Mouse (Mus musculus) midbrain, embryonic 13.5 days (tissue): ENCODE data around the gene Cldn7. TPM values are rescaled to one million over a fixed set of nuclear protein-coding genes. Genes with fewer than 3 reads are reported as not detected.
A peak's percentile ranks its signal among the peaks of the same experiment; 100 is the strongest.

Experiments
- ATAC-seq: fragments of 200-750 bp; cut with Nextera tagmentation; 2 replicates; pipeline ENCODE4 v1.8.0; 2017; ENCODE audit warnings: mild to moderate bottlenecking, moderate TSS enrichment, moderate library complexity
- H3K27ac ChIP-seq: fragments of 300-500 bp; sonication (generic); 2 replicates; pipeline ENCODE4 v1.5.1; 2015; ENCODE audit warnings: inconsistent platforms, mild to moderate bottlenecking, moderate library complexity
- H3K27me3 ChIP-seq: fragments of 300-500 bp; sonication (generic); 2 replicates; pipeline ENCODE4 v1.6.1; 2015; ENCODE audit warnings: mild to moderate bottlenecking, inconsistent platforms
- H3K36me3 ChIP-seq: fragments of 300-500 bp; sonication (generic); 2 replicates; pipeline ENCODE4 v1.6.1; 2015; ENCODE audit warnings: mild to moderate bottlenecking, inconsistent platforms
- H3K4me1 ChIP-seq: fragments of 300-500 bp; sonication (generic); replicated peaks from 2 replicates; pipeline ENCODE4 v1.6.1; 2015; ENCODE audit warnings: inconsistent platforms
- H3K4me2 ChIP-seq: fragments of 300-500 bp; sonication (generic); replicated peaks from 2 replicates; pipeline ENCODE4 v1.6.1; 2015; ENCODE audit warnings: moderate library complexity, mild to moderate bottlenecking, inconsistent platforms
- H3K4me3 ChIP-seq: fragments of 300-500 bp; sonication (generic); replicated peaks from 2 replicates; pipeline ENCODE4 v1.5.1; 2015; ENCODE audit warnings: mild to moderate bottlenecking, inconsistent platforms
- H3K9ac ChIP-seq: fragments of 300-500 bp; sonication (generic); replicated peaks from 2 replicates; pipeline ENCODE4 v1.6.1; 2015; ENCODE audit warnings: mild to moderate bottlenecking, inconsistent platforms
- H3K9me3 ChIP-seq: fragments of 300-500 bp; sonication (generic); 2 replicates; pipeline ENCODE4 v1.6.1; 2016; ENCODE audit warnings: mild to moderate bottlenecking, inconsistent platforms
- WGBS: fragments of 180-500 bp; shearing (Covaris S2); methylation state at CpG from one replicate; pipeline ENCODE4 v1.1.7; 2015; 5-methylcytosine and 5-hydroxymethylcytosine counted together
- polyA plus RNA-seq: library from polyadenylated mRNA; unstranded; fragments of >200 nt; fragmentation: Nextera tagmentation; extraction: Ambion mirVana; gene quantifications from 2 replicates; pipeline ENCODE4 v1.2.1, GENCODE M21; 2015

The Cldn7 gene
- polyA plus RNA-seq, 1 experiment from 2014 or later, result 0.32 TPM

GRCm38 (mm10) chr11:69966860-69967517, 2.4 kb downstream of the Cldn7 start:
- H3K9ac ChIP-seq, result peak overlapping the region; percentile 28; the same call in 1 of the 2 replicates
- H3K36me3 ChIP-seq, result peaks cover 37% of the 10 kb centered on the region
- no peak overlapping the region for H3K27ac ChIP-seq
- peak overlapping the region; percentile 47 for H3K4me2 ChIP-seq
- H3K4me3 ChIP-seq, result peak overlapping the region; percentile 22
- ATAC-seq, result no peak
- peaks cover 71% of the 10 kb centered on the region for H3K27me3 ChIP-seq
- no peaks in the 10 kb centered on the region for H3K9me3 ChIP-seq
- peaks cover 17% of the 10 kb centered on the region for H3K4me1 ChIP-seq
- 42% methylated on average over 17 of the region's 17 CpGs for WGBS

GRCm38 (mm10) chr11:69968793-69969192, 4.2 kb downstream of the Cldn7 start:
- no peak for ATAC-seq
- H3K9me3 ChIP-seq, result no peaks in the 10 kb centered on the region
- H3K27me3 ChIP-seq, result peaks cover 53% of the 10 kb centered on the region
- 92% methylated on average over 4 of the region's 4 CpGs for WGBS
- peaks cover 51% of the 10 kb centered on the region for H3K36me3 ChIP-seq
- H3K9ac ChIP-seq, result no peak overlapping the region
- H3K27ac ChIP-seq, result no peak overlapping the region
- no peak overlapping the region for H3K4me3 ChIP-seq
- no peak overlapping the region for H3K4me2 ChIP-seq
- H3K4me1 ChIP-seq, result peaks cover 17% of the 10 kb centered on the region

- Histone ChIP-seq H3K9me3 (no peaks in the 10 kb centered on the region), H3K4me1 (peaks cover 15% of the 10 kb centered on the region), H3K27me3 (peaks cover 39% of the 10 kb centered on the region), H3K9ac (no peak overlapping the region), H3K27ac (no peak overlapping the region), H3K36me3 (peaks cover 65% of the 10 kb centered on the region), H3K4me3 (no peak overlapping the region), H3K4me2 (no peak overlapping the region)
- no peak for ATAC-seq
- WGBS, result 90% methylated on average over 6 of the region's 6 CpGs
Measured at GRCm38 (mm10) chr11:69970222-69970621, 5.6 kb downstream of the Cldn7 start.

- no peak for ATAC-seq
- WGBS, result 85% methylated on average over 3 of the region's 3 CpGs
- H3K4me2 ChIP-seq, result no peak overlapping the region
- H3K9ac ChIP-seq, result no peak overlapping the region
- H3K27ac ChIP-seq, result no peak overlapping the region
- H3K27me3 ChIP-seq, result peaks cover 34% of the 10 kb centered on the region
- H3K36me3 ChIP-seq, result peaks cover 71% of the 10 kb centered on the region
- H3K4me3 ChIP-seq, result no peak overlapping the region
- H3K9me3 ChIP-seq, result no peaks in the 10 kb centered on the region
- H3K4me1 ChIP-seq, result peaks cover 11% of the 10 kb centered on the region; the same call in 1 of the 2 replicates
Measured at GRCm38 (mm10) chr11:69970775-69971174, 6.2 kb downstream of the Cldn7 start.

- Histone ChIP-seq H3K27ac (no peak overlapping the region), H3K9ac (no peak overlapping the region), H3K4me1 (peaks cover 14% of the 10 kb centered on the region), H3K4me3 (no peak overlapping the region), H3K4me2 (no peak overlapping the region), H3K27me3 (no peaks in the 10 kb centered on the region), H3K9me3 (no peaks in the 10 kb centered on the region), H3K36me3 (peaks cover 72% of the 10 kb centered on the region)
- whole genome bisulfite sequencing, result 97% methylated on average over 2 of the region's 2 CpGs
- no peak for ATAC-seq
Measured at GRCm38 (mm10) chr11:69974907-69975306, 10.3 kb downstream of the Cldn7 start.

- Histone ChIP-seq H3K9ac (no peak overlapping the region), H3K4me3 (no peak overlapping the region), H3K9me3 (no peaks in the 10 kb centered on the region), H3K4me2 (no peak overlapping the region), H3K27me3 (no peaks in the 10 kb centered on the region), H3K27ac (no peak overlapping the region), H3K4me1 (peaks cover 14% of the 10 kb centered on the region), H3K36me3 (peaks cover 63% of the 10 kb centered on the region)
- WGBS, result 86% methylated on average over 4 of the region's 4 CpGs
- no peak for ATAC-seq
Measured at GRCm38 (mm10) chr11:69976271-69976670, 11.7 kb downstream of the Cldn7 start.

- 3% methylated on average over 16 of the region's 16 CpGs for WGBS
- Histone ChIP-seq H3K4me1 (peaks cover 38% of the 10 kb centered on the region), H3K9ac (peak overlapping the region; percentile 87), H3K36me3 (peaks cover 43% of the 10 kb centered on the region), H3K4me3 (peak overlapping the region; percentile 100), H3K27ac (peak overlapping the region; percentile 99), H3K27me3 (no peaks in the 10 kb centered on the region), H3K4me2 (peak overlapping the region; percentile 84), H3K9me3 (no peaks in the 10 kb centered on the region)
- no peak for ATAC-seq
Measured at GRCm38 (mm10) chr11:69979827-69980195, 15.2 kb downstream of the Cldn7 start.

GRCm38 (mm10) chr11:69980196-69981140, 15.9 kb downstream of the Cldn7 start:
- peaks cover 43% of the 10 kb centered on the region for H3K36me3 ChIP-seq
- H3K27me3 ChIP-seq, result no peaks in the 10 kb centered on the region
- peak; percentile 94 for ATAC-seq
- no peaks in the 10 kb centered on the region for H3K9me3 ChIP-seq
- H3K4me2 ChIP-seq, result peak overlapping the region; percentile 84
- peak overlapping the region; percentile 99 for H3K27ac ChIP-seq
- peak overlapping the region; percentile 99 for H3K9ac ChIP-seq
- WGBS, result under 1% methylated on average over 55 of the region's 60 CpGs
- peak overlapping the region; percentile 100 for H3K4me3 ChIP-seq
- peaks cover 38% of the 10 kb centered on the region for H3K4me1 ChIP-seq

GRCm38 (mm10) chr11:69981141-69981762, 16.7 kb downstream of the Cldn7 start, which contains the start of gene Ctdnep1:
Gene Ctdnep1 (plus strand): TSS chr11:69981156.
- Histone ChIP-seq H3K27me3 (no peaks in the 10 kb centered on the region), H3K9ac (peak within 1 kb of the TSS; percentile 99), H3K36me3 (peaks cover 41% of the 10 kb centered on the region), H3K4me3 (peak within 1 kb of the TSS; percentile 100), H3K4me1 (peaks cover 38% of the 10 kb centered on the region), H3K27ac (peak within 1 kb of the TSS; percentile 99), H3K9me3 (no peaks in the 10 kb centered on the region), H3K4me2 (peak within 1 kb of the TSS; percentile 84)
- ATAC-seq, result peak; percentile 72
- WGBS, result under 1% methylated on average over 41 of the region's 43 CpGs

- Histone ChIP-seq H3K4me3 (peak within 1 kb of the TSS; percentile 100), H3K4me1 (peaks cover 38% of the 10 kb centered on the region), H3K4me2 (peak within 1 kb of the TSS; percentile 84), H3K9ac (peak within 1 kb of the TSS; percentile 99), H3K27ac (peak within 1 kb of the TSS; percentile 99), H3K9me3 (no peaks in the 10 kb centered on the region), H3K36me3 (peaks cover 43% of the 10 kb centered on the region), H3K27me3 (no peaks in the 10 kb centered on the region)
- no peak for ATAC-seq
- WGBS, result 66% methylated on average over 8 of the region's 8 CpGs
Measured at GRCm38 (mm10) chr11:69982225-69982624, 17.6 kb downstream of the Cldn7 start, which contains the start of gene Elp5. Gene Elp5 (minus strand): TSS chr11:69982517.

GRCm38 (mm10) chr11:69982877-69983276, 18.3 kb downstream of the Cldn7 start:
- peak overlapping the region; percentile 100 for H3K4me3 ChIP-seq

More at GRCm38 (mm10) chr11:69982877-69983276, 18.3 kb downstream of the Cldn7 start:
- ATAC-seq, result no peak
- peaks cover 44% of the 10 kb centered on the region for H3K36me3 ChIP-seq
- peak overlapping the region; percentile 56; the same call in 1 of the 2 replicates for H3K27ac ChIP-seq
- peak overlapping the region; percentile 84 for H3K4me2 ChIP-seq
- no peaks in the 10 kb centered on the region for H3K27me3 ChIP-seq
- no peaks in the 10 kb centered on the region for H3K9me3 ChIP-seq
- peak overlapping the region; percentile 99 for H3K9ac ChIP-seq
- H3K4me1 ChIP-seq, result peaks cover 38% of the 10 kb centered on the region
- 37% methylated on average over 5 of the region's 5 CpGs for WGBS
